Mouse (Mus musculus) ES-E14 (cell line): ENCODE results near the gene Lmf1.

ENCODE experiments used
- CHD2 ChIP-seq: IDR thresholded peaks from 2 replicates; pipeline ENCODE4 v1.6.1; 2014; ENCODE audit warnings: mild to moderate bottlenecking, low read depth, low read length, inconsistent platforms
- HCFC1 ChIP-seq: IDR thresholded peaks from 2 replicates; pipeline ENCODE4 v1.6.1; 2012; ENCODE audit warnings: low read length, inconsistent platforms, borderline replicate concordance; ENCODE audit not compliant: insufficient read depth
- MAFK ChIP-seq: IDR thresholded peaks from 2 replicates; pipeline ENCODE4 v1.6.1; 2014; ENCODE audit warnings: mild to moderate bottlenecking, low read depth, low read length, inconsistent platforms; ENCODE audit not compliant: insufficient read depth

- no peak for TF ChIP-seq CHD2
- TF ChIP-seq MAFK, result no peak
- TF ChIP-seq HCFC1, result no peak
Measured at GRCm38 (mm10) chr17:25677969-25678368, 99.1 kb downstream of the Lmf1 start.
